Mouse (Mus musculus) lung, postnatal 0 days (tissue): Measurements from ENCODE around the gene Ugcg. TPM values are rescaled to one million over a fixed set of nuclear protein-coding genes. Genes with fewer than 3 reads are reported as not detected.
"Not testable (repeated sequence)": the region's sequence is repeated elsewhere in the genome, so short reads cannot be mapped to it uniquely, and the experiment has no call there.

ENCODE experiments used
- ATAC-seq: fragments of 200-750 bp; cut with Nextera tagmentation; 2 replicates; pipeline ENCODE4 v1.8.0; 2017; ENCODE audit warnings: moderate library complexity
- DNase-seq: peaks from one replicate; pipeline ENCODE4 v3.0.0-alpha.2; 2016; ENCODE audit warnings: low spot score
- H3K27ac ChIP-seq: fragments of 300-500 bp; sonication (generic); 2 replicates; pipeline ENCODE4 v1.5.1; 2014; ENCODE audit warnings: antibody characterized with exemption, mild to moderate bottlenecking, low read length, mixed read lengths
- H3K27me3 ChIP-seq: fragments of 300-500 bp; sonication (generic); replicated peaks from 2 replicates; pipeline ENCODE4 v1.6.1; 2014; ENCODE audit warnings: low read length, mixed read lengths; ENCODE audit not compliant: insufficient read depth
- H3K36me3 ChIP-seq: fragments of 300-500 bp; sonication (generic); 2 replicates; pipeline ENCODE4 v1.6.1; 2014; ENCODE audit warnings: low read length, mixed read lengths; ENCODE audit not compliant: insufficient read depth
- H3K4me1 ChIP-seq: fragments of 300-500 bp; sonication (generic); 2 replicates; pipeline ENCODE4 v1.6.1; 2014; ENCODE audit warnings: antibody characterized with exemption, low read depth, low read length, mixed read lengths; ENCODE audit not compliant: insufficient read depth
- H3K4me2 ChIP-seq: fragments of 300-500 bp; sonication (generic); replicated peaks from 2 replicates; pipeline ENCODE4 v1.6.1; 2014; ENCODE audit warnings: low read depth, mild to moderate bottlenecking, low read length, moderate library complexity, mixed read lengths
- H3K4me3 ChIP-seq: fragments of 300-500 bp; sonication (generic); 2 replicates; pipeline ENCODE4 v1.5.1; 2014; ENCODE audit warnings: low read depth, low read length
- H3K9ac ChIP-seq: fragments of 300-500 bp; sonication (generic); replicated peaks from 2 replicates; pipeline ENCODE4 v1.6.1; 2014; ENCODE audit warnings: low read depth, mild to moderate bottlenecking
- H3K9me3 ChIP-seq: fragments of 300-500 bp; sonication (generic); 2 replicates; pipeline ENCODE4 v1.6.1; 2016; ENCODE audit warnings: low read length, mixed read lengths
- CTCF ChIP-seq: IDR thresholded peaks from 2 replicates; pipeline ENCODE4 v1.5.1; 2016; ENCODE audit warnings: antibody characterized with exemption, mild to moderate bottlenecking
- EP300 ChIP-seq: IDR thresholded peaks from 2 replicates; pipeline ENCODE4 v1.6.1; 2016; ENCODE audit warnings: antibody characterized with exemption, mild to moderate bottlenecking, control low read depth
- WGBS: fragments of 180-500 bp; shearing (Covaris S2); extraction: QIAGEN DNeasy Blood & Tissue Kit; methylation state at CpG from one replicate; pipeline ENCODE4 v1.1.7; 2014; 5-methylcytosine and 5-hydroxymethylcytosine counted together
- polyA plus RNA-seq: library from polyadenylated mRNA; unstranded; fragments of >200 nt; fragmentation: Nextera tagmentation; extraction: Ambion mirVana; gene quantifications from 2 replicates; pipeline ENCODE4 v1.2.1, GENCODE M21; 2015

The Ugcg gene
- polyA plus RNA-seq, 1 experiment from 2014 or later, result 13.8 TPM

GRCm38 (mm10) chr4:59254397-59254796 is 65.3 kb downstream of the Ugcg start:
- ATAC-seq (no peak), DNase-seq (no peak)
- TF ChIP-seq EP300 (no peak), CTCF (no peak)
- 75% methylated on average over 6 of the region's 6 CpGs for WGBS
- Histone ChIP-seq H3K27ac (no peak overlapping the region), H3K9ac (no peak overlapping the region), H3K4me2 (no peak overlapping the region), H3K4me3 (no peak overlapping the region), H3K4me1 (0 out of 2 replicates have a peak, but pooled peaks cover 11% of the 10 kb centered on the region), H3K9me3 (no peaks in the 10 kb centered on the region), H3K27me3 (no peaks in the 10 kb centered on the region), H3K36me3 (no peaks in the 10 kb centered on the region)

- 0 out of 2 replicates have a peak, but pooled peaks cover 11% of the 10 kb centered on the region for H3K4me1 ChIP-seq
- no peaks in the 10 kb centered on the region for H3K27me3 ChIP-seq
- H3K36me3 ChIP-seq, result no peaks in the 10 kb centered on the region
- ATAC-seq, result no peak
- TF ChIP-seq CTCF (no peak), EP300 (no peak)
- no peak overlapping the region for H3K4me2 ChIP-seq
- no peak overlapping the region for H3K4me3 ChIP-seq
- no peak overlapping the region for H3K9ac ChIP-seq
- no peak for DNase-seq
- H3K27ac ChIP-seq, result no peak overlapping the region
- 71% methylated on average over 5 of the region's 5 CpGs for WGBS
- no peaks in the 10 kb centered on the region for H3K9me3 ChIP-seq
Observed at GRCm38 (mm10) chr4:59255988-59256387, 66.9 kb downstream of the Ugcg start.

- Histone ChIP-seq H3K4me3 (no peak overlapping the region), H3K27me3 (no peaks in the 10 kb centered on the region), H3K4me1 (0 out of 2 replicates have a peak, but pooled peaks cover 3% of the 10 kb centered on the region), H3K4me2 (no peak overlapping the region), H3K9ac (no peak overlapping the region), H3K9me3 (no peaks in the 10 kb centered on the region), H3K27ac (no peak overlapping the region), H3K36me3 (no peaks in the 10 kb centered on the region)
- TF ChIP-seq EP300, result no peak
- ATAC-seq, result no peak
- whole genome bisulfite sequencing, result 82% methylated on average over 3 of the region's 3 CpGs
- DNase-seq, result no peak
Observed at GRCm38 (mm10) chr4:59257866-59258265, 68.8 kb downstream of the Ugcg start.

- Histone ChIP-seq H3K4me2 (no peak overlapping the region), H3K4me3 (no peak overlapping the region), H3K36me3 (no peaks in the 10 kb centered on the region), H3K27me3 (no peaks in the 10 kb centered on the region), H3K9me3 (no peaks in the 10 kb centered on the region), H3K9ac (no peak overlapping the region), H3K4me1 (no peaks in the 10 kb centered on the region), H3K27ac (no peak overlapping the region)
- peak; percentile 41 for DNase-seq
- 64% methylated on average over 2 of the region's 2 CpGs for WGBS
- TF ChIP-seq CTCF (no peak), EP300 (no peak)
- no peak for ATAC-seq
Observed at GRCm38 (mm10) chr4:59258771-59259170, 69.7 kb downstream of the Ugcg start.

- H3K4me3 ChIP-seq, result no peak overlapping the region
- 82% methylated on average over 1 of the region's 1 CpGs for WGBS
- H3K9ac ChIP-seq, result no peak overlapping the region
- no peaks in the 10 kb centered on the region for H3K27me3 ChIP-seq
- no peak overlapping the region for H3K4me2 ChIP-seq
- TF ChIP-seq EP300, result no peak
- no peak for TF ChIP-seq CTCF
- no peaks in the 10 kb centered on the region for H3K4me1 ChIP-seq
- no peaks in the 10 kb centered on the region for H3K36me3 ChIP-seq
- H3K27ac ChIP-seq, result no peak overlapping the region
- no peaks in the 10 kb centered on the region for H3K9me3 ChIP-seq
- ATAC-seq, result no peak
- DNase-seq, result no peak
Observed at GRCm38 (mm10) chr4:59259806-59260205, 70.7 kb downstream of the Ugcg start.

- Histone ChIP-seq H3K4me2 (no peak overlapping the region), H3K36me3 (no peaks in the 10 kb centered on the region), H3K9me3 (no peaks in the 10 kb centered on the region), H3K4me1 (no peaks in the 10 kb centered on the region), H3K9ac (no peak overlapping the region), H3K4me3 (no peak overlapping the region), H3K27me3 (no peaks in the 10 kb centered on the region), H3K27ac (no peak overlapping the region)
- no peak for ATAC-seq
- 69% methylated on average over 13 of the region's 13 CpGs for WGBS
- no peak for DNase-seq
- TF ChIP-seq CTCF (no peak), EP300 (no peak)
Observed at GRCm38 (mm10) chr4:59260871-59261515, 71.9 kb downstream of the Ugcg start.

GRCm38 (mm10) chr4:59261582-59261981 is 72.5 kb downstream of the Ugcg start:
- not testable (repeated sequence) for H3K4me1 ChIP-seq, H3K9ac ChIP-seq, H3K9me3 ChIP-seq, H3K4me3 ChIP-seq, DNase-seq, ATAC-seq, H3K36me3 ChIP-seq, H3K27me3 ChIP-seq, H3K27ac ChIP-seq, H3K4me2 ChIP-seq
- WGBS, result 81% methylated on average over 3 of the region's 10 CpGs
